Mouse (Mus musculus) lung, postnatal 0 days (tissue): ENCODE measurements around the gene Hacl1.

Experiments
- CTCF ChIP-seq: IDR thresholded peaks from 2 replicates; pipeline ENCODE4 v1.5.1; 2016; ENCODE audit warnings: antibody characterized with exemption, mild to moderate bottlenecking
- EP300 ChIP-seq: IDR thresholded peaks from 2 replicates; pipeline ENCODE4 v1.6.1; 2016; ENCODE audit warnings: antibody characterized with exemption, mild to moderate bottlenecking, control low read depth

DNA sequence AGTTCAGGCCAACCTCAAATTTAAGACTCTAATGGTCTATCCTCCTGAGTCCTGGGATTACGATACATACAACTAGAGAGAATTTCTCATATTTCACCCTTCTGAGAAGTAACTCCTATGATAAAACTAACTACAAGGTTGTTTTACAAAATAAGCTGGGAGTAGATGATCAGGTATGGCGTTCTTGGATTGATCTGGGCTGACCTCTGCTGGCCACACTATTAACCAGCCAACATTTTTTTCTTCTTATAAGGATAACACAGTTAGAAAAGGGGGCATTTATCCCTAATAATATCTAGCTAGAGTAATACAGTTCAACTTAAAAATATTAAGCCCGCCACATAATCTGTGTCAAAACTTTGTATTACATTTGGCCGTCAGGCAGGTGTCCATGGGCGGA, 36.2 kb downstream of the Hacl1 start:
- TF ChIP-seq EP300 (no peak), CTCF (peak; percentile 56)
